Mouse (Mus musculus): ENCODE data around the gene Fam178b.
"Not testable (repeated sequence)": the region's sequence is repeated elsewhere in the genome, so short reads cannot be mapped to it uniquely, and the experiment has no call there.

The Fam178b gene

GRCm38 (mm10) chr1:36671260-36671659 is 11.7 kb downstream of the Fam178b start:
- DNase-seq: peak; percentile 58

GRCm38 (mm10) chr1:36670256-36670655 is 12.7 kb downstream of the Fam178b start:
- DNase-seq: peak; percentile 64

GRCm38 (mm10) chr1:36668007-36668406 is 15.0 kb downstream of the Fam178b start:
- DNase-seq: not testable (repeated sequence)

GRCm38 (mm10) chr1:36665934-36666333 is 17.0 kb downstream of the Fam178b start:
- no peak for DNase-seq

- no peak for DNase-seq
These were observed 17.7 kb downstream of the Fam178b start for GRCm38 (mm10) chr1:36665165-36665723.

GRCm38 (mm10) chr1:36664457-36664856 is 18.5 kb downstream of the Fam178b start:
- no peak for DNase-seq

- DNase-seq: no peak
These were observed 24.2 kb downstream of the Fam178b start for GRCm38 (mm10) chr1:36658621-36659399.

GRCm38 (mm10) chr1:36657658-36658415 is 25.1 kb downstream of the Fam178b start:
- peak; percentile 46 for DNase-seq

GRCm38 (mm10) chr1:36656233-36656632 is 26.8 kb downstream of the Fam178b start:
- DNase-seq: no peak

- no peak for DNase-seq
These were observed 27.9 kb downstream of the Fam178b start for GRCm38 (mm10) chr1:36655039-36655438.

GRCm38 (mm10) chr1:36647631-36648030 is 35.4 kb downstream of the Fam178b start:
- DNase-seq: no peak

- DNase-seq: no peak
These were observed 36.7 kb downstream of the Fam178b start for GRCm38 (mm10) chr1:36646285-36646684.

- no peak for DNase-seq
These were observed 38.4 kb downstream of the Fam178b start for GRCm38 (mm10) chr1:36644615-36645007.

GRCm38 (mm10) chr1:36643957-36644614 is 38.9 kb downstream of the Fam178b start:
- DNase-seq: no peak

GRCm38 (mm10) chr1:36635826-36636485 is 47.0 kb downstream of the Fam178b start:
- DNase-seq: no peak

- DNase-seq: peak; percentile 68
These were observed 48.0 kb downstream of the Fam178b start for GRCm38 (mm10) chr1:36634940-36635339.

GRCm38 (mm10) chr1:36633920-36634319 is 49.1 kb downstream of the Fam178b start:
- DNase-seq: no peak

- no peak for DNase-seq
These were observed 50.1 kb downstream of the Fam178b start for GRCm38 (mm10) chr1:36632846-36633245.

- DNase-seq: no peak
These were observed 50.9 kb downstream of the Fam178b start for GRCm38 (mm10) chr1:36632090-36632489.

GRCm38 (mm10) chr1:36631391-36631790 is 51.6 kb downstream of the Fam178b start:
- no peak for DNase-seq

- no peak for DNase-seq
These were observed 52.8 kb downstream of the Fam178b start for GRCm38 (mm10) chr1:36630053-36630739.

- no peak for DNase-seq
These were observed 54.4 kb downstream of the Fam178b start for GRCm38 (mm10) chr1:36628585-36628984.
